Mouse (Mus musculus) heart, postnatal 0 days (tissue): Measurements from ENCODE around the gene Irgm2. TPM values are rescaled to one million over a fixed set of nuclear protein-coding genes. Genes with fewer than 3 reads are reported as not detected.
"Not testable (repeated sequence)": the region's sequence is repeated elsewhere in the genome, so short reads cannot be mapped to it uniquely, and the experiment has no call there.

Experiments used
- ATAC-seq: fragments of 200-750 bp; cut with Nextera tagmentation; 2 replicates; pipeline ENCODE4 v1.8.0; 2017; ENCODE audit warnings: low read depth, moderate number of reproducible peaks, moderate library complexity; ENCODE audit not compliant: insufficient read depth
- DNase-seq: peaks from one replicate; pipeline ENCODE4 v3.0.0-alpha.2; 2016; ENCODE audit warnings: low spot score
- H3K27ac ChIP-seq: fragments of 300-500 bp; sonication (generic); 2 replicates; pipeline ENCODE4 v1.5.1; 2014; ENCODE audit warnings: low read depth, mild to moderate bottlenecking
- H3K27me3 ChIP-seq: fragments of 300-500 bp; sonication (generic); 2 replicates; pipeline ENCODE4 v1.6.1; 2014; ENCODE audit warnings: low read length, mixed read lengths; ENCODE audit not compliant: control insufficient read depth, insufficient read depth
- H3K36me3 ChIP-seq: fragments of 300-500 bp; sonication (generic); replicated peaks from 2 replicates; pipeline ENCODE4 v1.6.1; 2014; ENCODE audit warnings: low read length, mixed read lengths; ENCODE audit not compliant: control insufficient read depth, insufficient read depth
- H3K4me1 ChIP-seq: fragments of 300-500 bp; sonication (generic); 2 replicates; pipeline ENCODE4 v1.6.1; 2014; ENCODE audit warnings: antibody characterized with exemption; ENCODE audit not compliant: control insufficient read depth, insufficient read depth
- H3K4me2 ChIP-seq: fragments of 300-500 bp; sonication (generic); 2 replicates; pipeline ENCODE4 v1.6.1; 2014; ENCODE audit warnings: low read depth, mild to moderate bottlenecking, low read length, moderate library complexity
- H3K4me3 ChIP-seq: fragments of 300-500 bp; sonication (generic); 2 replicates; pipeline ENCODE4 v1.5.1; 2014; ENCODE audit warnings: low read depth, low read length
- H3K9ac ChIP-seq: fragments of 300-500 bp; sonication (generic); replicated peaks from 2 replicates; pipeline ENCODE4 v1.6.1; 2014; ENCODE audit warnings: low read depth, low read length, mixed read lengths
- H3K9me3 ChIP-seq: fragments of 300-500 bp; sonication (generic); replicated peaks from 2 replicates; pipeline ENCODE4 v1.6.1; 2016; ENCODE audit warnings: low read length; ENCODE audit not compliant: control insufficient read depth
- CTCF ChIP-seq: IDR thresholded peaks from 2 replicates; pipeline ENCODE4 v1.5.1; 2016; ENCODE audit warnings: antibody characterized with exemption, control low read depth, low read depth
- EP300 ChIP-seq: IDR thresholded peaks from 2 replicates; pipeline ENCODE4 v1.6.1; 2016; ENCODE audit warnings: antibody characterized with exemption, low read depth
- WGBS: fragments of 180-500 bp; shearing (Covaris S2); extraction: QIAGEN DNeasy Blood & Tissue Kit; methylation state at CpG from one replicate; pipeline ENCODE4 v1.1.7; 2014; 5-methylcytosine and 5-hydroxymethylcytosine counted together
- polyA plus RNA-seq: library from polyadenylated mRNA; unstranded; fragments of >200 nt; fragmentation: Nextera tagmentation; extraction: Ambion mirVana; gene quantifications from 2 replicates; pipeline ENCODE4 v1.2.1, GENCODE M21; 2015
- total RNA-seq: library from RNA; depleted of rRNA; stranded (reverse); fragments of >200 nt; gene quantifications from 2 replicates; pipeline ENCODE4 v1.2.3, GENCODE M21; 2014; ENCODE audit warnings: low replicate concordance

The Irgm2 gene
- total and polyA plus RNA-seq, 2 experiments from 2014 or later = 5.2 to 8.7 TPM

- no peak for ATAC-seq
These were observed 24.3 kb downstream of the Irgm2 start for GRCm38 (mm10) chr11:58223751-58224150.

GRCm38 (mm10) chr11:58224313-58224712, 24.9 kb downstream of the Irgm2 start:
- Histone ChIP-seq H3K27me3 (no peaks in the 10 kb centered on the region), H3K27ac (no peak overlapping the region), H3K9me3 (no peaks in the 10 kb centered on the region), H3K36me3 (no peaks in the 10 kb centered on the region; the same call in 1 of the 2 replicates), H3K9ac (no peak overlapping the region), H3K4me3 (no peak overlapping the region), H3K4me2 (no peak overlapping the region), H3K4me1 (peaks cover 13% of the 10 kb centered on the region)
- TF ChIP-seq EP300 (no peak), CTCF (no peak)
- DNase-seq (no peak), ATAC-seq (no peak)
- 55% methylated on average over 7 of the region's 7 CpGs for WGBS

More at GRCm38 (mm10) chr11:58223751-58224150, 24.3 kb downstream of the Irgm2 start:
- no peaks in the 10 kb centered on the region for H3K27me3 ChIP-seq
- no peak overlapping the region for H3K4me3 ChIP-seq
- H3K9me3 ChIP-seq = no peaks in the 10 kb centered on the region
- no peak overlapping the region for H3K4me2 ChIP-seq
- WGBS = 11% methylated on average over 4 of the region's 4 CpGs
- no peak for DNase-seq
- H3K36me3 ChIP-seq = no peaks in the 10 kb centered on the region; the same call in 1 of the 2 replicates
- no peak for TF ChIP-seq EP300
- TF ChIP-seq CTCF = no peak
- H3K27ac ChIP-seq = peak overlapping the region; percentile 53
- peaks cover 13% of the 10 kb centered on the region for H3K4me1 ChIP-seq
- no peak overlapping the region for H3K9ac ChIP-seq

DNA sequence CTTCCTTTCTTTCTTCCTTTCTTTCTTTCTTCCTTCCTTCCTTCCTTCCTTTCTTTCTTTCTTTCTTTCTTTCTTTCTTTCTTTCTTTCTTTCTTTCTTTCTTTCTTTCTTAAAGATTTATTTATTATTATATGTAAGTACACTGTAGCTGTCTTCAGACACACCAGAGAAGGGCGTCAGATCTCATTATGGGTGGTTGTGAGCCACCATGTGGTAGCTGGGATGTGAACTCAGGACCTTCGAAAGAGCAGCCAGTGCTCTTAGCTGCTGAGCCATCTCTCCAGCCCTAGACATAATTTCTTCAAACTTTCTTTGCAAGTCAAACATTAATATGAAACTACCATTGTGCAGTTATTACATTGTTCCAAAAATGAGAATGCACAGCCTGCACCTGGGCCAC, 25.5 kb downstream of the Irgm2 start:
- not testable (repeated sequence) for H3K27me3 ChIP-seq, ATAC-seq, H3K9me3 ChIP-seq, H3K4me2 ChIP-seq, H3K9ac ChIP-seq, H3K27ac ChIP-seq, H3K4me3 ChIP-seq, H3K36me3 ChIP-seq, DNase-seq
- 63% methylated on average over 2 of the region's 2 CpGs for whole genome bisulfite sequencing
- peaks cover 13% of the 10 kb centered on the region for H3K4me1 ChIP-seq

- 0% methylated on average over 5 of the region's 5 CpGs for WGBS
- Histone ChIP-seq H3K9ac (no peak overlapping the region), H3K36me3 (no peaks in the 10 kb centered on the region; the same call in 1 of the 2 replicates), H3K4me3 (no peak overlapping the region), H3K4me1 (peaks cover 13% of the 10 kb centered on the region), H3K27ac (peak overlapping the region; percentile 51), H3K9me3 (no peaks in the 10 kb centered on the region), H3K4me2 (peak overlapping the region; percentile 15; the same call in 1 of the 2 replicates), H3K27me3 (no peaks in the 10 kb centered on the region)
- DNase-seq = peak; percentile 86
- TF ChIP-seq CTCF (peak; percentile 98), EP300 (no peak)
- ATAC-seq = peak; percentile 77
These were observed 26.2 kb downstream of the Irgm2 start for GRCm38 (mm10) chr11:58225655-58226054.

DNA sequence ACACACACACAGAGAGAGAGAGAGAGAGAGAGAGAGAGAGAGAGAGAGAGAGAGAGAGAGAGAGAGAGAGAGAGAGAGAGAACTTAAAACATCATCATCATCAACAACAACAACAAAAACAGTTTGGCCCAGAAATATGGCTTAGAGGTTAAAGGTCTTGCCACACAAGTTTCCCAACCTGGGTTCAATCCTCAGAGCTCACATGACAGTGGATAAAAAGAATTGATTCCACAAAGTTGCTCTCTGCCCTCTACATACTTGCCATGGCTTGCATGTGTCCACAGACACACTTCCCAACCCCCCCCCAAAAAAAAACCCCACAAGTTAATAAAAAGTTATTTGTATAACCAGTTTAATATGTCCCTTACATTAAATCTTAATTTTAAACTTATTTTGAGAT, 27.0 kb downstream of the Irgm2 start:
- ATAC-seq = no peak
- no peaks in the 10 kb centered on the region for H3K36me3 ChIP-seq
- DNase-seq = no peak
- no peak overlapping the region for H3K9ac ChIP-seq
- TF ChIP-seq EP300 = no peak
- no peak for TF ChIP-seq CTCF
- peaks cover 13% of the 10 kb centered on the region for H3K4me1 ChIP-seq
- H3K27me3 ChIP-seq = no peaks in the 10 kb centered on the region
- no peak overlapping the region for H3K4me2 ChIP-seq
- no peaks in the 10 kb centered on the region for H3K9me3 ChIP-seq
- no peak overlapping the region for H3K4me3 ChIP-seq
- H3K27ac ChIP-seq = no peak overlapping the region

DNA sequence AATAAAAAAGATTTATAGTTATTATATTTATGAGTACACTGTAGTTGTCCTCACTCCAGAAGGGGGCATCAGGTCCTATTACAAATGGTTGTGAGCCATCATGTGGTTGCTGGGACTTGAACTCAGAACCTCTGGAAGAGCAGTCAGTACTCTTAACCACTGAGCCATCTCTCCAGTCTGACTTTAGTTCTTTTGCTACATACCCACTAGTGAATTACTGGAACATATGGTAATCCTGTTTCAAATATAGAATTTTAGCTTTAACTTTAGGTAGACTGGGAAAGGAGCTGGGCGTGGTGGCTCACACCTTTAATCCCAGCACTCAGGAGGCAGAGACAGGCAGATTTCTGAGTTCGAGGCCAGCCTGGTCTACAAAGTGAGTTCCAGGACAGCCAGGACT, 28.6 kb downstream of the Irgm2 start:
- 86% methylated on average over 2 of the region's 2 CpGs for WGBS
- not testable (repeated sequence) for H3K9ac ChIP-seq, DNase-seq, H3K4me2 ChIP-seq, H3K9me3 ChIP-seq, H3K36me3 ChIP-seq, ATAC-seq, H3K4me3 ChIP-seq, H3K27me3 ChIP-seq, H3K27ac ChIP-seq
- peaks cover 13% of the 10 kb centered on the region for H3K4me1 ChIP-seq
